Mouse (Mus musculus): ENCODE data around the gene Nagk. TPM values are rescaled to one million over a fixed set of nuclear protein-coding genes. Genes with fewer than 3 reads are reported as not detected.

The Nagk gene
- polyA plus RNA-seq, 1 experiment from 2014 or later: 120 TPM

Other genes with a start within 250 kb of the Nagk start
- gene Stambp, start 222.3 kb upstream of the Nagk start, polyA plus RNA-seq (2015; fragmentation: Nextera tagmentation; extraction: Ambion mirVana): 63.4 and 66.5 TPM in 2 replicates
- not detected in 2 replicates for gene Clec4f, start 138.8 kb upstream of the Nagk start, polyA plus RNA-seq (2015; fragmentation: Nextera tagmentation; extraction: Ambion mirVana)
- gene Cd207, start 117.1 kb upstream of the Nagk start, polyA plus RNA-seq (2015; fragmentation: Nextera tagmentation; extraction: Ambion mirVana): not detected in 2 replicates
- gene Vax2, start 83.7 kb upstream of the Nagk start, polyA plus RNA-seq (2015; fragmentation: Nextera tagmentation; extraction: Ambion mirVana): 0.18 and 0.23 TPM in 2 replicates
- not detected in 2 replicates for gene Atp6v1b1, start 52.0 kb upstream of the Nagk start, polyA plus RNA-seq (2015; fragmentation: Nextera tagmentation; extraction: Ambion mirVana)
- gene Ankrd53, start 32.3 kb upstream of the Nagk start, polyA plus RNA-seq (2015; fragmentation: Nextera tagmentation; extraction: Ambion mirVana): 0.22 and 0.36 TPM in 2 replicates
- gene Tex261, start 19.2 kb upstream of the Nagk start, polyA plus RNA-seq (2015; fragmentation: Nextera tagmentation; extraction: Ambion mirVana): 66.7 and 71.0 TPM in 2 replicates
- 26.3 and 28.4 TPM in 2 replicates for gene Paip2b, start 36.8 kb downstream of the Nagk start, polyA plus RNA-seq (2015; fragmentation: Nextera tagmentation; extraction: Ambion mirVana)
- 70.5 and 76.5 TPM in 2 replicates for gene Zfp638, start 72.1 kb downstream of the Nagk start, polyA plus RNA-seq (2015; fragmentation: Nextera tagmentation; extraction: Ambion mirVana)
- gene Dysf, start 213.6 kb downstream of the Nagk start, polyA plus RNA-seq (2015; fragmentation: Nextera tagmentation; extraction: Ambion mirVana): 1.6 and 2.6 TPM in 2 replicates

Data from midbrain, embryonic 15.5 days (tissue).